Mouse (Mus musculus): ENCODE measurements around the gene Rtn4r. TPM values are rescaled to one million over a fixed set of nuclear protein-coding genes. Genes with fewer than 3 reads are reported as not detected.

The Rtn4r gene
- polyA plus RNA-seq, 1 experiment from 2014 or later: 3.0 TPM

DNA sequence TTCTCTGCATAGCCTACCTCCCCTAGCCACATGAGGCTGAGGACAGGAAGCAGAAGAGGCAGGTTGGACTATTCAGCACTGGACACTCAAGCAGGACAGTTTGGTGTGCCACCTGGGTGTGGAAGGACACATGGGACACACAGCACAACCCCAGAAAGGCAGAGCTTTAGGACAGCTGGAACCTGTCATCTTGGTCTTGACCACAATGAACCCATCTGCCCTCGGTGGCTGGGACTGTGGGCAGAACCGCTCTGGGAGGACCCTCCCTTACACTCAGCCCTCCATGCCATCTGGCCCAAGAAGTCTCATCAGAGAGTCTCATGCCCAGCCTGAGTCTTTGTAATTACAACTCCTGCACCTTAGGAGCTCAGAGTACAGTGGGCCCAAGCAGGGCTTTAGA lies 72.6 kb downstream of the Rtn4r start:
- H3K9me3 ChIP-seq: no peaks in the 10 kb centered on the region
- H3K4me1 ChIP-seq: 0 out of 2 replicates have a peak, but pooled peaks cover 4% of the 10 kb centered on the region
- H3K4me3 ChIP-seq (replicated peaks): no peak overlapping the region
- H3K27me3 ChIP-seq (replicated peaks): no peaks in the 10 kb centered on the region
- ATAC-seq (ENCODE audit: insufficient read depth, low FRiP score, low read depth): no peak
- H3K27ac ChIP-seq: no peak overlapping the region
- H3K36me3 ChIP-seq: no peaks in the 10 kb centered on the region
- no peak overlapping the region for H3K9ac ChIP-seq
- no peak overlapping the region for H3K4me2 ChIP-seq
- 74% methylated on average over 2 of the region's 2 CpGs for WGBS

DNA sequence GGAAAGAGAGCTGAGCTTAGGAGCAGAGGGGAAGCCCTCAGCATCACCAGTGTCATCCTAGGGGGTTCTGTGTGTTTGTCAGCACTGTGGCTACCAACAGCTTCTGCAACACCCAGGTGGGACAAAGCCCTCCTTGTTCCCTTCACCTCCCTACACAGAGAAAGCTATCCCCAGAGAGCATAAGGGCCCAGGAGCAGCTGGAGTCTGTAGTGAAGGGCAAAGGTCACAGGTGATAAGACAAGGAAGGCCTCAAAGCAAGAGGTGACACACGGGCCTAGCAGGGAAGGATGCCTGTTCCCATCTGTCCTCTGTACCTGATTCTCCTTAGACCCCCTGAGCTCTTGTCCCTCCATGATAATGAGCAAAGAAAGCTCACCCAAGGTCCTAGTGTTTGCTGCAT lies 74.2 kb downstream of the Rtn4r start:
- H3K9ac ChIP-seq: no peak overlapping the region
- no peak for ATAC-seq (ENCODE audit: insufficient read depth, low FRiP score, low read depth)

More for the DNA sequence above, 74.2 kb downstream of the Rtn4r start:
- no peak overlapping the region for H3K4me2 ChIP-seq
- H3K9me3 ChIP-seq: no peaks in the 10 kb centered on the region
- 0 out of 2 replicates have a peak, but pooled peaks cover 2% of the 10 kb centered on the region for H3K4me1 ChIP-seq
- H3K27me3 ChIP-seq (replicated peaks): no peaks in the 10 kb centered on the region
- no peak overlapping the region for H3K4me3 ChIP-seq (replicated peaks)
- H3K36me3 ChIP-seq: no peaks in the 10 kb centered on the region
- 26% methylated on average over 1 of the region's 1 CpGs for WGBS
- H3K27ac ChIP-seq: no peak overlapping the region

Small RNA genes within 50 kb of the gene (microRNA-seq; reads per million reads assigned to microRNA genes)
- gene Mir6366: not detected

Other genes with a start within 250 kb of the Rtn4r start
- 0.26 and 0.32 TPM in 2 replicates for gene Gm20518, start 236.0 kb upstream of the Rtn4r start, polyA plus RNA-seq (2015; fragmentation: Nextera tagmentation; extraction: Ambion mirVana)
- not detected in 2 replicates for gene Tssk1, start 233.4 kb upstream of the Rtn4r start, polyA plus RNA-seq (2015; fragmentation: Nextera tagmentation; extraction: Ambion mirVana)
- 74.6 and 80.5 TPM in 2 replicates for gene Dgcr2, start 229.1 kb upstream of the Rtn4r start, polyA plus RNA-seq (2015; fragmentation: Nextera tagmentation; extraction: Ambion mirVana)
- 0.09 TPM in 1 of 2 replicates, not detected in the other for gene Tssk2, start 229.0 kb upstream of the Rtn4r start, polyA plus RNA-seq (2015; fragmentation: Nextera tagmentation; extraction: Ambion mirVana)
- 31.7 and 35.5 TPM in 2 replicates for gene Ess2, start 216.3 kb upstream of the Rtn4r start, polyA plus RNA-seq (2015; fragmentation: Nextera tagmentation; extraction: Ambion mirVana)
- not detected in 2 replicates for gene Gsc2, start 212.6 kb upstream of the Rtn4r start, polyA plus RNA-seq (2015; fragmentation: Nextera tagmentation; extraction: Ambion mirVana)
- gene Slc25a1, start 199.4 kb upstream of the Rtn4r start, polyA plus RNA-seq (2015; fragmentation: Nextera tagmentation; extraction: Ambion mirVana): 124 and 134 TPM in 2 replicates
- gene Vpreb2, start 147.2 kb upstream of the Rtn4r start, polyA plus RNA-seq (2015; fragmentation: Nextera tagmentation; extraction: Ambion mirVana): 0.27 TPM in 1 of 2 replicates, not detected in the other
- gene Dgcr6, start 74.8 kb upstream of the Rtn4r start, polyA plus RNA-seq (2015; fragmentation: Nextera tagmentation; extraction: Ambion mirVana): 77.8 and 78.2 TPM in 2 replicates
- gene Prodh, start 37.4 kb upstream of the Rtn4r start, polyA plus RNA-seq (2015; fragmentation: Nextera tagmentation; extraction: Ambion mirVana): 13.1 and 14.8 TPM in 2 replicates
- not detected in 2 replicates for gene Ccdc188, start 90.2 kb downstream of the Rtn4r start, polyA plus RNA-seq (2015; fragmentation: Nextera tagmentation; extraction: Ambion mirVana)
- 15.2 and 15.7 TPM in 2 replicates for gene Zdhhc8, start 107.5 kb downstream of the Rtn4r start, polyA plus RNA-seq (2015; fragmentation: Nextera tagmentation; extraction: Ambion mirVana)
- gene Trmt2a, start 121.0 kb downstream of the Rtn4r start, polyA plus RNA-seq (2015; fragmentation: Nextera tagmentation; extraction: Ambion mirVana): 93.7 and 111 TPM in 2 replicates
- 536 and 556 TPM in 2 replicates for gene Ranbp1, start 121.1 kb downstream of the Rtn4r start, polyA plus RNA-seq (2015; fragmentation: Nextera tagmentation; extraction: Ambion mirVana)
- gene Gm49776, start 130.7 kb downstream of the Rtn4r start, polyA plus RNA-seq (2015; fragmentation: Nextera tagmentation; extraction: Ambion mirVana): 1.1 TPM in 2 replicates
- gene Dgcr8, start 161.6 kb downstream of the Rtn4r start, polyA plus RNA-seq (2015; fragmentation: Nextera tagmentation; extraction: Ambion mirVana): 25.9 and 28.2 TPM in 2 replicates
- gene Tango2, start 220.5 kb downstream of the Rtn4r start, polyA plus RNA-seq (2015; fragmentation: Nextera tagmentation; extraction: Ambion mirVana): 29.0 and 34.9 TPM in 2 replicates
- gene Arvcf, start 220.5 kb downstream of the Rtn4r start, polyA plus RNA-seq (2015; fragmentation: Nextera tagmentation; extraction: Ambion mirVana): 25.3 and 28.7 TPM in 2 replicates

Measured in stomach, embryonic 15.5 days (tissue).